Mouse (Mus musculus): ENCODE measurements around the gene Izumo4.

DNA sequence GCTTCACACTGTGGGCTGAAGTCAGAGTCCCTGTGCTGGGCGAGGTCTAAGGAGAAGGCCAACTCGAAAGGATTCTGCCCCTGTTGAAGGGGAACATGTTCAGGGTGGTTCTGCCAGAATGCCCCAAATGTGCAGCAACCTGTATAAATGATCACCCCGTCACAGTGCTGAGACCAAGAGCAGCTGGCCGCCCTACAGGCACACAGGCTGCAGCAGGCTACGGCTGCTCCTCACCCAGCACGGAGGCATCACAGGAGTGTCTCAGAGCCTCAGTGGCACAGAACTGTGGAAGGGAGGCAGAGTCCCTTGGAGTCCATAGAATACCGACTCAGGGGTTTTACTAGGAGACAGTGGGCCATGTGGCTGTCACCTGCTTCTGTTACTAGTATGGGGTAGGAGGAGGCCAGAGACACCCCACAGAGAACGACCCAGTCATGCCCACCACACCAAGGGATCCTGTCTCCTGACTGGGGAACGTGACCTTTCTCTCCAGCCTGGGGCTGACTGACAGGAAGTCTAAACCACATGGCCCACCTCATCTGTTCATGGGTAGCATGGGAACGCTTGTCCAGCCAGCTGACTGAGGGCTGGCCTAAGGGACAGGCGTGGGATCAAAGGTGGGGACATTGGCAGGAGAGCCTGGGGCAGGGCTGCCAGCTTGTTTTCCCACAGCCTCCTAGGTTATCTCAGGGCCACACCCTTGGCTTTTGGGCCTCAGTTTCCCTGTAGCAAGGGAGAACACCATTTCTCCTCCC is 29.9 kb upstream of the Izumo4 start:
- no peak for TF ChIP-seq POLR2A (IDR thresholded peaks at IDR 0.05; ENCODE audit: borderline replicate concordance, control insufficient read depth, low read depth, low read length)
- no peak for TF ChIP-seq CTCF (IDR thresholded peaks at IDR 0.05; ENCODE audit: control insufficient read depth, insufficient read depth, low read length)
